Mouse (Mus musculus) mouse embryonic stem cell (cell line): ENCODE measurements around the gene Gm3045.

Experiments
- in situ Hi-C, 2 experiments: fragments of 300-500 bp; cut with MboI; formaldehyde crosslinking; loops; 1 replicate in 1 of 2; 3 replicates in 1 of 2; pipeline ENCODE4 v1.14.3; 2019 to 2020; ENCODE audit warnings: low sequenced_read_pairs in 2 of 2, low pct_unique_long_range_greater_than_20kb in 1 of 2, mixed read lengths in 1 of 2; ENCODE audit not compliant: unreplicated experiment in 1 of 2

Gene Gm3045

GRCm38 (mm10) chr13:56426365-56426764, at the start of gene Gm3045:
Gm3045 (plus strand) TSS chr13:56426594.
- in situ Hi-C loops = no loop called here

GRCm38 (mm10) chr13:56380855-56381685, 45.3 kb upstream of the Gm3045 start:
- in situ Hi-C loops = no loop called here

GRCm38 (mm10) chr13:56383406-56383805, 43.0 kb upstream of the Gm3045 start:
- in situ Hi-C loops = no loop called here

GRCm38 (mm10) chr13:56386411-56386810, 40.0 kb upstream of the Gm3045 start:
- in situ Hi-C loops = no loop called here

GRCm38 (mm10) chr13:56387374-56387773, 39.0 kb upstream of the Gm3045 start:
- in situ Hi-C loops = no loop called here

GRCm38 (mm10) chr13:56388042-56388441, 38.4 kb upstream of the Gm3045 start:
- in situ Hi-C loops = no loop called here

- in situ Hi-C loops = no loop called here
These were observed 28.8 kb upstream of the Gm3045 start for GRCm38 (mm10) chr13:56397572-56397971.

- in situ Hi-C loops = no loop called here
These were observed 25.2 kb upstream of the Gm3045 start for GRCm38 (mm10) chr13:56401186-56401585.

GRCm38 (mm10) chr13:56403381-56404086, 22.9 kb upstream of the Gm3045 start:
- in situ Hi-C loops = no loop called here

- in situ Hi-C loops = no loop called here
These were observed 21.8 kb upstream of the Gm3045 start for GRCm38 (mm10) chr13:56404511-56405140.

- in situ Hi-C loops = no loop called here
These were observed 14.0 kb upstream of the Gm3045 start for GRCm38 (mm10) chr13:56412286-56412873.

GRCm38 (mm10) chr13:56418685-56419483, 7.5 kb upstream of the Gm3045 start:
- in situ Hi-C loops = no loop called here

- in situ Hi-C loops = no loop called here
These were observed 6.9 kb upstream of the Gm3045 start for GRCm38 (mm10) chr13:56419538-56419937.

GRCm38 (mm10) chr13:56422072-56422723, 4.2 kb upstream of the Gm3045 start:
- in situ Hi-C loops = no loop called here

- in situ Hi-C loops = no loop called here
These were observed 463 bp upstream of the Gm3045 start for GRCm38 (mm10) chr13:56425931-56426330.

GRCm38 (mm10) chr13:56428724-56429500, 2.5 kb downstream of the Gm3045 start:
- in situ Hi-C loops = no loop called here

GRCm38 (mm10) chr13:56432496-56432895, 6.1 kb downstream of the Gm3045 start:
- in situ Hi-C loops = loop anchor here (5.0 to 10.0 kb wide), 3 partner anchors 148 to 228 kb away; no protein-coding TSS in a partner anchor
